Mouse (Mus musculus): Measurements from ENCODE around the gene Mrps14.

The Mrps14 gene

DNA sequence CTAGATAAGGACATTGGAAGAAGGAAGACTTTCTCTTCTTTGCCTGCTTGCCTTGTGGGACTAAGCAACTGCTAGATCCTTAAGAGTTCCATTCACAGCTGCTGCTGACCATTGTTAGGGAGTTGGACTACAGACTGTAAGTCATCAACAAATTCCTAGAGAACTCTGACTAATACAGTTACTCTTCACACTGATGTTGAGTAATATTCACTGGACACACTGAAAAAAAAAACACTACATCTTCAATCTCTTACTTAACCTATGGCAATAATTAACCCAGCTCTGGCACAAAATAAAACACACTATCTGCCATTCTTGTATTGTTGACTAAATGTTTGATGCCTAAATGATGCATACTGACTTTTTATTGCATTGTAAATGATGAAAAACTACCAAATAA is 32.8 kb downstream of the Mrps14 start:
- no peak for DNase-seq

DNA sequence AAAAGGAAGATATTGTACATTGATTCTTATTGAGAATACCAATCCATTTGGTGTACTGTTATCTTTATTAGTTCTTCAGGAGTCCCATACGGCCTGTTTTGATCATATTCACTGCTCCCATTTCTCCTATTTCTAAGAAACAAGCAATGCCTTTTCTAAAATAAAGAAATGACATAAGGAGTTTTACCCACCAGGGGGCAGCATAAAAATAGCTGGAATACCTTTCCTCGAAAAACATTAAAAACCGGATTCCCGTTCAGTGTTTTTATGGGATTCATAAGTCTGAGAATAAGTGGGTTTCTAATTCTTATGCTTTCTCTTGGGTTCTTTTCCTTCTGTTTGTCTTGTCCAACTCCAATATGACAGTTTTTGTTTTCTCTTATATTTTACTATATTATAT is 36.0 kb downstream of the Mrps14 start:
- peak; percentile 20 for DNase-seq

DNA sequence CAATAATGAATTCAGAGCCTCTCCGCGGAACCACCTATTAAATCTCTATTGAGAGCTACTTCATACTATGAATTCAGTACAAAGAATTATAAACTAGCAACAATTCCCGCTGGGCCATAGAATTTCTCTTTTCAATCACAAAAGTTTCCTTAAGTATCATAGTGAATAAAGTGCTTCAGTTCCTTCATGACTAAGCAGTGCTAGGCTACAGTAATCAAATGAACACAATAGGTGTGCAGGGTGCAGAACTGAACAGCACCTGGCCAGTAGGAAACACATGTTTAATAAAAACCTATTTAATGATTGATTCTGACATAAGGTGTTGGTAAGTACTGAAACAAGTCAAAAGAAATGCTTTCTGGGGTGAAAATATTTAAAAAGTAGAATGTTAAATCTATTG is 37.1 kb downstream of the Mrps14 start:
- no peak for DNase-seq

DNA sequence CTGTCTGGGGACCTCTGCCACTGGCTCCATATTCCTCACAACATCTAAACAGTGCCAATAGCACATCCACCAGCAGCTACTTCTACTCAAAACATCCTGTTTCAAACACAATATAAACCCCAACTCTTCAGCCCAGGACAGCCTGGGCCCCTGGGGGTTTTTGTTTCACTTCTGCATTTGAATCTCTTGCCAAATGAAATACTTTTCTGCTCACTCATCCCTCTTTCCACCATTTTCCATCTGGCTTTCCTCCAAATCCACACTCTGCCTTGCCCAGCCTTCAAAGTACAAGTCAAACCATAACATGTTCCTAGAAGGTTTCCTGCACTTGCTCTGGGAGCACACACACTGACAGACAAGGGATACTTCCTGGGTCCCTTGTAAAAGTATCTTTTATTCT is 38.9 kb downstream of the Mrps14 start:
- no peak for DNase-seq

DNA sequence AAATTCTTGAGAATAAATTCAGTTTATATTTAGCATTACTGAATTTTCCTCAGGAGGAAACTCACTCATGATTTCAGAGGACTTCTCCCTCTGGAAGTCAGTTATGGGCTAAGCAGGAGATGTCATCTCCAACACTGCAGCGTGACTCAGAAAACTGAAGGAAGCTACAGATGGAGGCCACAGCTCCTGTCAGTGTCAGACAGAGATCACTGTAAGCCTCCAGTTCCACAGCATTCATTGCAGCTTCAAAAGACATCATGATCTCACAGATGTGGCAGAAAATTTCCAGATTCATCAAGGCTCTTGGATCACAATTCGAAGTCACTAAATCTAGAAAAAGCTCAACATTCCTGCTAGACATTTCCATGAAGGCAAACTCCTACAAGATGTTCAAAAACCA is 43.0 kb downstream of the Mrps14 start:
- no peak for DNase-seq

DNA sequence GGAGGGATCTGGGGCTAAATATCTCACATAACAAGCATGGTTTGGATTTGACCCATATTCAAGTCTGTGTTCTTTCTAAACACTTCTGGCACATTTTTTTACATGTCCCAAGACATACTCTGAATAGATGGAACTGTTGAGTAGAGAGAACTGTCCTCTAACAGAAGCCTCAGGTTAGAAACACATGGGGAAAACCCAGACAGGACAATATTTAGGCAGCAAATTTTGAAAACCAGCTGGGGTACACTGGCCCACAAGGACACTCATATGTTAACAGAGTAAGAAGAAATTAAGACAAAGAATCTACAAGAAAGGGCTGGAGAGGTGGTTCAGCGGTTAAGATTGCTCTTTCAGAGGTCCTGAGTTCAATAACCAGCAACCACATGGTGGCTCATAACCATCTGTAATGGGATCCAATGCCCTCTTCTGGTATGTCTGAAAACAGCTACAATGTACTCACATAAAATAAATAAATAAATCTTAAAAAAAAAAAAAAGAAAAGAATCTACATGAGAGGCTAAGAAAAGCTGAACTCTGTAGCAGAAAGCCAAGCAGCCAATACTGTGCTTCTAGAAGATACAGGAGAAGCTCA is 43.9 kb downstream of the Mrps14 start:
- DNase-seq: no peak

DNA sequence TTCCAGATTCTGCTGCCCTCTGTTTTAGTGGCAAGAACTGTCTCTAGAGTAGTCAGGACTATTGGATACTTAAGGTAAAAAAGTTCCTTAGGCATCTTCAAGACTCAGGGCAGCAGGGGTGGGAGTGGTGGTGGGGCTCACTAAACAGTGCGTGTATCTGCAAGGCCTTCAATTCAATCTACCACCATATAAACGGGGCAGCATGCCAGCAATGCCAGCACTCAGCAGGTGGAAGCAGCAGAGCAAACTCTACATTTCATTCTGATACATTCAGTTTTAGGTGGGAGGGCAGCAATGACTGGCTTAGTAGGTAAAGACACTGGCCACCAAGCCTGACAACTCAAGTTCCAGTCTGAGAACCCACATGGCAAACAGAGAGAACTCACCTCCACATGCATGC is 45.1 kb downstream of the Mrps14 start:
- DNase-seq: no peak

DNA sequence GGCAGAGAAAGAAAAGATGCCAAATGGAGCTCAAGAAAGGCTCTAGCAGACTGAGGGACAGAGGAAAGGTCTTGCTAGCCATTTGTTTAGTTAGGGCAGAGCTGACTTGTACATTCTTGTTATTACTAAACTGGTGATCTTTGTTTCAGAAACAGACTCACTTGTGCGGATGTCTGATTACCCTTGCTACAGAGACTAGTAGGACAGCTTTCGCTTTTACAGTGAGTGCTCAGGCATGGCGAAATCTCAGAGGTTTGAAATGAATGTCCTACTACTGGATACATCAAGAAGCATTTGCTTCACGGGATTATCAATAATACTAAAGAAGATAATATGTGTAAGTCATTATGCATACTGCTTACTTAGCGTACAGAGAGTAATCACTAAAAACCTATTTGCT is 49.7 kb downstream of the Mrps14 start:
- no peak for DNase-seq

DNA sequence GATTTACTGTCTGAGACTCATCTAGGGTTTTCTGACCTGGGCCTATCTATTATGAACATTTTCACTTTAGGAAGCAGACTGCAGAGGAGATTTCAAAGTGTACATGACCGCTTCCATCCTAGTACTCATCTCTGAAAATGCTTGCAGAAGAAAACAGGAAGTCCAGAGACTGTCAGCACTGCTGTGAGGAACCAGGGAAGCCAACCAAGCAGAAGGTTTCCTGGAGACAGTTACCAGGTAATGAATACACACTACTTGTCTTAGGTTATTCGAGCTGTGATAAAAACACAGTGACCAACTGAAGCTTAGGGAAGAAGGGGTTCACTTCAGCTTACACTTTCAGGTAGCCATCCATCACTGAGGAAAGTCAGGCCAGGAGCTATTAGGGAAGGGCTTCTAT is 50.9 kb downstream of the Mrps14 start:
- DNase-seq: no peak

DNA sequence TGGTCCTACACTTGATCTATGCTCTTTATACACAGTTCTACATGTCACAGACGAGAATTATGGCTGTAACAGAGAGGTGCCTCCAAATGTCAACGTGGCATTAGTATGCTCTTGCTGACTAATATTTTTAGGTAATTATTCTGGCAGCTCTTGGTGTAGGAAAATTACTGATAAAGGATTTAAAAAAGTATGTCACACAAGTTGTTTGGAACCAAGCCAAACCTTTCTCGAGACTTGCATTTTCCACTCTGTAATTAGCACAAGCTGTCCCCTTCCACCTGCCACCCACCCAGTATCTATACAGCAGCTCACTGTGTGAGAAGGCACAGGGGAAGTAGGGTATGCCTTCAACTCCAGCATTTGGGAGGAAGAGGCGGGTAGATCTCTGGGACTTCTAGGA is 51.8 kb downstream of the Mrps14 start:
- no peak for DNase-seq

DNA sequence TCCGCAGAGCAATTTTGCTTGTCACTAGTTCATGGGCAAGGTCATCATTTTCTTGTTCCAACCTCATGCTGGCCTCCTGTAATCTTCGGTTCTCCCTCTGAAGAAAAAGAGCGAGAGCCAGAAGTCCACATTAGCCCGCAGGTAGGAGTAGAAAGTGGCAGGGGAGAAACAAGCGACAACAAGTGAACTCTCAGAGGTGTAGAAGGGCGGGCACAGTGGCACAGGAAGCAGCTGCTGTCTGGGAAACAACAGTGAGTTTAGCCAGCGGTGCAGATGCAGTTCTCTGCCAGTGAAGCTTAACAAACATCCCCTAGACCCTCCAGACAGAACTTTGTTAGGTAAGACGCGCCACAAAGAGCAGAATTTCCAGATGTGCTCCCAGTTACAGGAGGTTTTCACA is 52.5 kb downstream of the Mrps14 start:
- peak; percentile 63 for DNase-seq

DNA sequence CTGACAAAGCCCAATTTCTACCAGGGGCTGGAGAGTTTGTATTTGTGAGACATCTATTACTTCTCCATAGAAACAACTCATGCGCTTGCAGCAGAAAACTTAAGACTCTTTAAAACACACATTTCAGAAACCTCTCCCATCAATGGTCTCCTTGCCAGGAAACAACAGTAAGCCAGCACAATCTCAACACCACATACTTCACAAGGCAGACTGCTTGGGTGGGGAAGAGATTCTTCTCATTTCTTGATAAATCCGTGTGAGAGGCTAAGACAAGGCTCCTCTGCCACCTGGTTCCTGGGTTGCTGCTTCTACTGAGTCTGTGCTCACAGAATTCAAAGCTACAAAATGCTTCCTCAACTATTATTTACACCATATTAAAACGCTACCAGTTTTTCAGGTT is 54.8 kb downstream of the Mrps14 start:
- DNase-seq: no peak

DNA sequence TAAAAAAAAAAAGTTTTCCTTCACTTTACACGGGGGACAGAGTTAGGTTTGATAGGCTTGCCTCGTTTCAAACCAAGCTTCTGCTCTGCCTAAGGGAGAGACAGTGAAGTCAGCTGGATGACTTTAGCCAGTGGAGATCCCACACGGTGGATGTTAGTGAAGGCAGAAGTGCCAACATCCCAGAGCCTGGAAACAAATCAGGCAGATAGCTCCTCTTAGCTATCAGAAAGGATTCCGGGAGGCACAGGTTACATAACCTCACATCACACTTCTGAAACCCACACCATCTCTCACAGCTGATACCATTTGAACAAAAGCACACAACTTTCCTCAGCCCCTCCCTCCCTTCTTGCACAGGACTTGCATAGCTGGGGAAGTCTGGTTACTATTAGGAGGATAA is 55.8 kb downstream of the Mrps14 start:
- DNase-seq: no peak

DNA sequence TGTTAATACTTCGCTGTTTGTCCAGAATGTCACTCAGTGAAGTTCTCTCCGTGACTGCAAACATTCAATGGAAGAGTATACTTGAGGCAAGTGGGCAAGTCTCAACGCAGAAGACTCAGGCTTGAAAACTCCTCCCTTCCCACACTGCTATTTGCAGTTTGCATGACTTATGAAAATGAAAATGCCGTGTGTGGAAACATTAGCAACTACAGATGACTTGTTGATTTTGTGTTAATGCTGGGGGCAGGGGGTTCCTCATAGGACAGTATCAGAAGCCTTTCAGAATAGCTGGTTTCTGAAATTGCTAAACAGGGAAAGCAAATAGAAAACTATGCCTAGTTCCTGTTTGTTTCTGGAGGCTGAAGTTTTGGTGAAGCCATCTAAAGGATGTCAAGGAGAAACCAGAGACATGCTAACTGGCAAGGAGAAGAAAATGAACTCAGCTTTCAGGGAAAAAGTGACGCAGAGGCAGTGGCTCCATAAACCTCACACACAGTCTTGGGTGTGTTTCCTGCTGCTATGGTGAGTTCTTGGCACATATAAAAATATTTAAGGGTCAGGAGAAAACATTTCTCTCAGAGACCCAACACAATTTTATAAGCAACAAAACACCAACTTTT is 56.5 kb downstream of the Mrps14 start:
- DNase-seq: no peak

All from thymus, postnatal 4 days (tissue).